Mouse (Mus musculus) inflammation-experienced regulatory T-cells, adult 6 months (primary cell): ENCODE data around the gene Gm49354. TPM values are rescaled to one million over a fixed set of nuclear protein-coding genes. Genes with fewer than 3 reads are reported as not detected.

Experiments used
- polyA plus RNA-seq, 3 experiments: library from polyadenylated mRNA; unstranded; fragments of 100-300 nt; shearing (Covaris generic); gene quantifications; one replicate each; pipeline ENCODE4 v1.2.1; 2017

The Gm49354 gene
- polyA plus RNA-seq, 3 experiments from 2014 or later: not detected

Other genes with a start within 250 kb of the Gm49354 start
- gene Agtpbp1, start 197.0 kb downstream of the Gm49354 start, polyA plus RNA-seq: 10 to 100 TPM; 18.0 to 23.2 (median 18.3) TPM
- 10 to 100 TPM; 93.0 to 99.2 (median 98.7) TPM for gene Naa35, start 197.0 kb downstream of the Gm49354 start, polyA plus RNA-seq
- gene Golm1, start 106.4 kb downstream of the Gm49354 start, polyA plus RNA-seq: 10 to 100 TPM; 40.8 to 58.9 (median 47.8) TPM
- not detected for gene 4921517D22Rik, start 88.1 kb downstream of the Gm49354 start, polyA plus RNA-seq
- not detected for gene Spata31d1a, start 71.9 kb downstream of the Gm49354 start, polyA plus RNA-seq
- gene Spata31d1b, start 70.0 kb downstream of the Gm49354 start, polyA plus RNA-seq: not detected
- gene Spata31d1d, start 50.5 kb downstream of the Gm49354 start, polyA plus RNA-seq: not detected
- not detected for gene 1700014D04Rik, start 35.5 kb downstream of the Gm49354 start, polyA plus RNA-seq
- gene Isca1, start 12.4 kb downstream of the Gm49354 start, polyA plus RNA-seq: 10 to 100 TPM; 50.8 to 59.8 (median 57.7) TPM
- gene Tut7, start 40.9 kb upstream of the Gm49354 start, polyA plus RNA-seq: 10 to 100 TPM; 67.6 to 73.9 (median 72.7) TPM